Mouse (Mus musculus) liver, embryonic 14.5 days (tissue): ENCODE measurements at regions not wholly inside any gene's neighbourhood (a gene's known extent, or its start where the extent isn't known, plus 50 kb on each side); places are given as distances from the start of the nearest gene placed in this dataset.

Experiments used
- ATAC-seq: fragments of 200-750 bp; cut with Nextera tagmentation; 2 replicates; pipeline ENCODE4 v1.8.0; 2017; ENCODE audit warnings: moderate number of reproducible peaks, mild to moderate bottlenecking, moderate library complexity; ENCODE audit not compliant: insufficient read depth
- DNase-seq, 3 experiments: peaks; one replicate each; pipeline ENCODE4 v3.0.0-alpha.2; 2012 to 2013; ENCODE audit warnings: low read depth in 3 of 3, low spot score in 3 of 3
- H3K27ac ChIP-seq: fragments of 300-500 bp; sonication (generic); 2 replicates; pipeline ENCODE4 v1.5.1; 2014; ENCODE audit warnings: moderate library complexity, mild to moderate bottlenecking, control low read depth, inconsistent platforms
- H3K27me3 ChIP-seq: fragments of 300-500 bp; sonication (generic); 2 replicates; pipeline ENCODE4 v1.6.1; 2014; ENCODE audit warnings: mild to moderate bottlenecking, low read length, moderate library complexity; ENCODE audit not compliant: control insufficient read depth, insufficient read depth
- H3K36me3 ChIP-seq: fragments of 300-500 bp; sonication (generic); replicated peaks from 2 replicates; pipeline ENCODE4 v1.6.1; 2014; ENCODE audit warnings: low read depth; ENCODE audit not compliant: control insufficient read depth, insufficient read depth
- H3K4me1 ChIP-seq, 2 experiments: fragments of 200-500 bp in 1 of 2; fragments of 300-500 bp in 1 of 2; sonication (generic) in 1 of 2; replicated peaks; 2 replicates each; pipeline ENCODE4 v1.6.1; 2012 to 2014; ENCODE audit warnings: antibody characterized with exemption in 1 of 2, inconsistent platforms in 1 of 2, low read length in 1 of 2; ENCODE audit not compliant: control insufficient read depth in 2 of 2, insufficient read depth in 2 of 2
- H3K4me2 ChIP-seq: fragments of 300-500 bp; sonication (generic); 2 replicates; pipeline ENCODE4 v1.6.1; 2014; ENCODE audit warnings: low read depth, mild to moderate bottlenecking, control low read depth, moderate library complexity
- H3K4me3 ChIP-seq, 2 experiments: fragments of 200-500 bp in 1 of 2; fragments of 300-500 bp in 1 of 2; sonication (generic) in 1 of 2; 2 replicates each; pipeline ENCODE4 v1.5.1; 2012 to 2014; ENCODE audit warnings: low read depth in 2 of 2, low read length in 2 of 2, mild to moderate bottlenecking in 2 of 2, control low read depth in 1 of 2, inconsistent platforms in 1 of 2, moderate library complexity in 1 of 2; ENCODE audit not compliant: insufficient read depth in 1 of 2
- H3K9ac ChIP-seq: fragments of 300-500 bp; sonication (generic); replicated peaks from 2 replicates; pipeline ENCODE4 v1.6.1; 2014; ENCODE audit warnings: mild to moderate bottlenecking, control low read depth, moderate library complexity
- H3K9me3 ChIP-seq: fragments of 300-500 bp; sonication (generic); 2 replicates; pipeline ENCODE4 v1.6.1; 2016; ENCODE audit warnings: low read length, mixed read lengths; ENCODE audit not compliant: control insufficient read depth
- CTCF ChIP-seq: IDR thresholded peaks from 2 replicates; pipeline ENCODE4 v1.5.1; 2016; ENCODE audit warnings: antibody characterized with exemption, low read depth, control low read depth
- EP300 ChIP-seq: IDR thresholded peaks from 2 replicates; pipeline ENCODE4 v1.6.1; 2016; ENCODE audit warnings: antibody characterized with exemption, low read depth
- WGBS: fragments of 180-500 bp; shearing (Covaris S2); extraction: QIAGEN DNeasy Blood & Tissue Kit; methylation state at CpG from one replicate; pipeline ENCODE4 v1.1.7; 2014; ENCODE audit not compliant: insufficient replicate concordance; 5-methylcytosine and 5-hydroxymethylcytosine counted together

DNA sequence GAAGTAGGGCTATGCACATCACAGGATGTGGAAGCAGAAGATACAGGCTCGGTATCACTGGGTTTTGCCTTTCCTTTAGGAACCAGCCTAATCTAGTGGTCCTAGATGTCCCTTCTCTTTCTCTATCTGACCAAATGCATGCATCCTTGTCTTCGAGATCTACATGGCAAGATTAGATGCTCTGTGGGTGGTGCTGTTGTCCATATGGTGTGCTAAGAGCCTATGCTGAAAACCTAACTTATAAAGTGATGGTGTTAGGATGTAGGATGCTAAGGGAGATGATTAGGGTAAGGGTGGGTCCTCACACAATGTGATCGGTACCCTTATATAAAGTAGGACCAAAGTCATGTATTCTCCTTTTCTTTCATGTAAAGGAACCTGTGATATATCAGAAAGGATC, 313.7 kb downstream of the Pdcd6ip start:
- Histone ChIP-seq H3K4me2 (no peak overlapping the region), H3K27me3 (no peaks in the 10 kb centered on the region), H3K36me3 (no peaks in the 10 kb centered on the region), H3K27ac (no peak overlapping the region), H3K4me1 (no peaks in the 10 kb centered on the region), H3K4me3 (no peak overlapping the region), H3K9ac (no peak overlapping the region), H3K9me3 (no peaks in the 10 kb centered on the region)
- DNase-seq = no peak
- no peak for ATAC-seq
- no peak for TF ChIP-seq CTCF
- WGBS = 53% methylated on average over 3 of the region's 3 CpGs

- no peaks in the 10 kb centered on the region for H3K4me1 ChIP-seq
- no peak overlapping the region for H3K27ac ChIP-seq
- no peak for DNase-seq
- H3K9ac ChIP-seq = no peak overlapping the region
- no peaks in the 10 kb centered on the region for H3K9me3 ChIP-seq
- no peak overlapping the region for H3K4me3 ChIP-seq
- H3K27me3 ChIP-seq = no peaks in the 10 kb centered on the region
- no peak for TF ChIP-seq EP300
- no peak for TF ChIP-seq CTCF
- no peak for ATAC-seq
- no peaks in the 10 kb centered on the region for H3K36me3 ChIP-seq
- WGBS = 68% methylated on average over 12 of the region's 12 CpGs
- H3K4me2 ChIP-seq = no peak overlapping the region
Observed at GRCm38 (mm10) chr9:113387356-113387755, 320.7 kb downstream of the Pdcd6ip start.

- Histone ChIP-seq H3K4me1 (no peaks in the 10 kb centered on the region), H3K4me3 (no peak overlapping the region), H3K36me3 (no peaks in the 10 kb centered on the region), H3K9ac (no peak overlapping the region), H3K9me3 (no peaks in the 10 kb centered on the region), H3K27me3 (no peaks in the 10 kb centered on the region), H3K27ac (no peak overlapping the region), H3K4me2 (no peak overlapping the region)
- DNase-seq (no peak), ATAC-seq (no peak)
- 51% methylated on average over 13 of the region's 13 CpGs for WGBS
- TF ChIP-seq CTCF (no peak), EP300 (no peak)
Observed at GRCm38 (mm10) chr9:113381591-113382110, 326.4 kb downstream of the Pdcd6ip start.

GRCm38 (mm10) chr9:113380408-113381129, 327.5 kb downstream of the Pdcd6ip start:
- no peak for ATAC-seq
- WGBS = 55% methylated on average over 17 of the region's 17 CpGs
- Histone ChIP-seq H3K4me3 (no peak overlapping the region), H3K27ac (no peak overlapping the region), H3K27me3 (no peaks in the 10 kb centered on the region), H3K4me1 (no peaks in the 10 kb centered on the region), H3K9me3 (no peaks in the 10 kb centered on the region), H3K36me3 (no peaks in the 10 kb centered on the region), H3K4me2 (no peak overlapping the region), H3K9ac (no peak overlapping the region)
- no peak for DNase-seq
- no peak for TF ChIP-seq CTCF
- TF ChIP-seq EP300 = no peak

DNA sequence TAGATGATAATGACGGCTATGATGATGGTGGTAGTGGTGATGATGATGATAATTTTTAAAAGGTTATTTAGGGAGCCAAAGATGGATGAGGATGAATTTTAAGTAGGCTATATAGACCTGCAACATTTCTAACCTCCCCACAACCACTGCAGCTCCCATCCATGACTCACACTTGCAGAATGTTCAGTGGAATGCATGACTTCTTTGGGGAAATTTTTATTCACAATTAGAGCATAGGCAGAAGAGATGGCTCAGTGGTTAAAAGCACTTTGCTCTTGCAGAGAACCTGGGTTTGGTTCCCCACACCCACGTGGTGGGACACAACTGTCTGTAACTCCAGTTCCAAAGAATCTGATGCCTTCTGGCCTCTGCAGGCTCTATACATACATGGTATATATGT, 329.5 kb downstream of the Pdcd6ip start:
- no peaks in the 10 kb centered on the region for H3K36me3 ChIP-seq
- H3K4me2 ChIP-seq = no peak overlapping the region
- H3K4me1 ChIP-seq = no peaks in the 10 kb centered on the region
- DNase-seq (no peak), ATAC-seq (no peak)
- H3K27me3 ChIP-seq = no peaks in the 10 kb centered on the region
- H3K27ac ChIP-seq = no peak overlapping the region
- WGBS = 49% methylated on average over 2 of the region's 2 CpGs
- no peak overlapping the region for H3K4me3 ChIP-seq
- H3K9me3 ChIP-seq = no peaks in the 10 kb centered on the region
- no peak overlapping the region for H3K9ac ChIP-seq
- TF ChIP-seq CTCF (no peak), EP300 (no peak)
